Mouse (Mus musculus): ENCODE results near the gene Gm20518. TPM values are rescaled to one million over a fixed set of nuclear protein-coding genes. Genes with fewer than 3 reads are reported as not detected.

Gene Gm20518
- total and polyA plus RNA-seq, 2 experiments, result 0.09 to 0.34 TPM

DNA sequence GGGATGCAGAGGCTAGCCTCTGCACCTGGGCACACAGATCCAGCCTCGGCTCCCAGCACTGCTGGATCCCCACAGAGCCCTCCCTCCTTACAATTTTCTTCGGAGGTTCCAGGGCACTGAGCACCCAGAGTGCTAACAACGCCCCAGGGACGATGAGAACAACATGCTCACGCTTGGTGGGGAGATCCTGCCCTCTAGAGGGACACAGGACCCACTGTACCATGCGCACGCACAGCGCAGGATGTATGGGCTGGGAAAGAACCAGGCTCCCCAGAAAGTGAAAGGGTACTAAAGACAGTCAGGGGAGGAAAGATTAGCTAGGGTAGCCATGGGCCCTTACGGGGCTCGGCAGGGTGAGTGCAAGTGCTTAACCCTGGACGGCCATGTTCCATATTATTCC lies 59.7 kb downstream of the Gm20518 start:
- no peak for TF ChIP-seq POLR2A (IDR thresholded peaks at IDR 0.05; ENCODE audit: extremely low read depth, insufficient read depth, low read length)
- TF ChIP-seq CTCF (IDR thresholded peaks at IDR 0.05; ENCODE audit: low read depth, low read length), result no peak
- DNase-seq (ENCODE audit: extremely low read depth, low read depth, low spot score), result no peak
- H3K27me3 ChIP-seq (ENCODE audit: control insufficient read depth, insufficient read depth, low read length), result peaks cover 18% of the 10 kb centered on the region
- H3K4me3 ChIP-seq (ENCODE audit: insufficient read depth, low read depth, low read length), result no peak overlapping the region
- no peaks in the 10 kb centered on the region for H3K4me1 ChIP-seq (ENCODE audit: control insufficient read depth, insufficient read depth, low read length)
- no peaks in the 10 kb centered on the region for H3K79me2 ChIP-seq (ENCODE audit: control insufficient read depth, insufficient read depth, low read length)
- no peak overlapping the region for H3K27ac ChIP-seq (replicated peaks; ENCODE audit: insufficient read depth, low read depth, low read length)
- no peak overlapping the region for H3K9ac ChIP-seq (ENCODE audit: low read depth, low read length)
- no peaks in the 10 kb centered on the region for H3K36me3 ChIP-seq (ENCODE audit: control insufficient read depth, insufficient read depth, low read length)
- WGBS, result 15% methylated on average over 11 of the region's 11 CpGs

DNA sequence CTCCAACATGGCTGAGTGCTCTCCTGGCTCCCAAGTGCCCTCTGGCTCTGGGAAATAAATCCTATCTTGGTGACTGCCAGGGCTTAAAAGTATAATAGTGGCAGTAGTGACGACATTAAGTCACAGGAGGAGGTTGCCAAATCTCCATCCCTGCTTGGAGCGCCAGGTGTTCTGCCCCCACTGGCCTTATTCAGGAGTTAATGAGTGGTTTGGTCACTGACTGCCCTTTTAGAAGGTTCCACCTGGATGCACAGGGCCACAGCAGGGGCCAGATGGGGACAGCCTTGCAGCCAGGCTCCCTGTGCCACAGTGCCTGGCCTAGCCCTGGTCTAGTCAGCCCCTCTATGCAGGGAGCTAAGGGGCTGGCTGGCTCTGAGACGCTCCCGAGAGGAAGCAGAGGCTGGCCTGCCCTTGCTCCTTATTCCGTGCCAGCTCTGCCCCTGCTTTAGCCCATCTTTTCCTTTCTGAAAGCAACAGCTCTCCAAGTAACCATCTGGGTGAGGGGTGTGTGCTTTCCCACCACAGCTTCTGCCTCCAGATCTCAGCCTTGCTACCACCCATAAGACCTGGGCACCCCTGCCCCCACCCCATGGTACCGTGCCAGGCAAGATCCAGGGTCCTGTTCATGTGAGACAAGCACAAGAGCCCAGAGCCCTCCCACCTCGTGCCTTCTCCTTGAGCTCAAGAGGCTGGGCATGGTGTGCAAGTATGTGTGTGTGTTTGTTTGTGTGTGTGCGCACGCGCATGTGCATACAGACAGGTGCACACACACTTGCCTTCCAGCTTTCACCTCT lies 60.9 kb downstream of the Gm20518 start:
- no peak overlapping the region for H3K4me3 ChIP-seq (ENCODE audit: insufficient read depth, low read depth, low read length)
- TF ChIP-seq CTCF (IDR thresholded peaks at IDR 0.05; ENCODE audit: low read depth, low read length), result no peak
- no peak for TF ChIP-seq POLR2A (IDR thresholded peaks at IDR 0.05; ENCODE audit: extremely low read depth, insufficient read depth, low read length)
- no peaks in the 10 kb centered on the region for H3K4me1 ChIP-seq (ENCODE audit: control insufficient read depth, insufficient read depth, low read length)
- H3K9ac ChIP-seq (ENCODE audit: low read depth, low read length), result no peak overlapping the region
- H3K36me3 ChIP-seq (ENCODE audit: control insufficient read depth, insufficient read depth, low read length), result no peaks in the 10 kb centered on the region
- peaks cover 15% of the 10 kb centered on the region for H3K27me3 ChIP-seq (ENCODE audit: control insufficient read depth, insufficient read depth, low read length)
- H3K79me2 ChIP-seq (ENCODE audit: control insufficient read depth, insufficient read depth, low read length), result no peaks in the 10 kb centered on the region
- DNase-seq (ENCODE audit: extremely low read depth, low read depth, low spot score), result no peak
- no peak overlapping the region for H3K27ac ChIP-seq (replicated peaks; ENCODE audit: insufficient read depth, low read depth, low read length)
- WGBS, result 70% methylated on average over 10 of the region's 10 CpGs

DNA sequence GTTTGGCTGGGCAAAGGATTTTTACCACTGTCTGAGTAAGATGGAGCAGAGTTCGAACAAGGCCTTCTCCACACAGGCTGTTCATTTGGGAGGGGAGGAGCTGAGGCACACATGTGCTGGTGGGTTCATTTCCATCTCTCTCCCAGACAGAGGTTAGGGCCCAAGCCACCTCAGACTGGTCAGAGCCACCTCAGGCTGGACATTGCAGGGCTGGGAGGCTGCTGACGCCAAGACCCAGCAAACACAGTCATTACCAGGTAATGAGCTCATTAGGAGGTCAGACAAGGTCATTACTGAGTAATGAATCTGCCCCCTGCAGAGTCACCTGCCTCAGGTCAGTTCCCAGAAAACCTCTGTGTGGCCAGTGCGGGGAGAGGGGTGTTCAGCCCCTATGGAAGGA lies 62.6 kb downstream of the Gm20518 start:
- DNase-seq (ENCODE audit: extremely low read depth, low read depth, low spot score), result no peak
- H3K4me3 ChIP-seq (ENCODE audit: insufficient read depth, low read depth, low read length), result no peak overlapping the region
- H3K4me1 ChIP-seq (ENCODE audit: control insufficient read depth, insufficient read depth, low read length), result no peaks in the 10 kb centered on the region
- TF ChIP-seq CTCF (IDR thresholded peaks at IDR 0.05; ENCODE audit: low read depth, low read length), result no peak
- TF ChIP-seq POLR2A (IDR thresholded peaks at IDR 0.05; ENCODE audit: extremely low read depth, insufficient read depth, low read length), result no peak
- no peaks in the 10 kb centered on the region for H3K36me3 ChIP-seq (ENCODE audit: control insufficient read depth, insufficient read depth, low read length)
- WGBS, result 93% methylated on average over 3 of the region's 3 CpGs
- H3K79me2 ChIP-seq (ENCODE audit: control insufficient read depth, insufficient read depth, low read length), result no peaks in the 10 kb centered on the region
- no peak overlapping the region for H3K27ac ChIP-seq (replicated peaks; ENCODE audit: insufficient read depth, low read depth, low read length)
- peaks cover 9% of the 10 kb centered on the region for H3K27me3 ChIP-seq (ENCODE audit: control insufficient read depth, insufficient read depth, low read length)
- H3K9ac ChIP-seq (ENCODE audit: low read depth, low read length), result no peak overlapping the region

DNA sequence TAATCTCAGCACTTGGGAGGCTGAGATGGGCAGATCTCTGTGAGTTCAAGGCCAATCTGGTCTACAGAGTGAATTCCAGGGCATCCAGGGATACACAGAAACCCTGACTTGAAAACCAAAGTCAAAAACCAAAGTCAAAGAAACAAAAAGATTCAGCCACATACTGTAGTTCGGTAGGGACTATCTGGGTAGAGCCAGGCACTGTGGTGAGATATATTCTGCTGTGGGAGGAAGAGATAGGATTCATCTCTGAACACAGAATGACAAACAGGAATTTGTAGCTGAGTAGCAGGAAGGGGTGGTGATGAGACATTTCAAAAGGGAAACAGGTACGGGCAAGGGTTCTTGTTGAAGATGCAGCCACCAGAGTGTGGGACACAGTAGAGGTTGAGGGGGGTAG lies 63.2 kb downstream of the Gm20518 start:
- DNase-seq (ENCODE audit: extremely low read depth, low read depth, low spot score), result no peak
- Histone ChIP-seq H3K4me1 (ENCODE audit: control insufficient read depth, insufficient read depth, low read length) (no peaks in the 10 kb centered on the region), H3K27ac (replicated peaks; ENCODE audit: insufficient read depth, low read depth, low read length) (no peak overlapping the region), H3K79me2 (ENCODE audit: control insufficient read depth, insufficient read depth, low read length) (no peaks in the 10 kb centered on the region), H3K36me3 (ENCODE audit: control insufficient read depth, insufficient read depth, low read length) (no peaks in the 10 kb centered on the region), H3K4me3 (ENCODE audit: insufficient read depth, low read depth, low read length) (no peak overlapping the region), H3K9ac (ENCODE audit: low read depth, low read length) (no peak overlapping the region), H3K27me3 (ENCODE audit: control insufficient read depth, insufficient read depth, low read length) (peaks cover 5% of the 10 kb centered on the region)
- WGBS, result 82% methylated on average over 2 of the region's 2 CpGs
- TF ChIP-seq POLR2A (IDR thresholded peaks at IDR 0.05; ENCODE audit: extremely low read depth, insufficient read depth, low read length) (no peak), CTCF (IDR thresholded peaks at IDR 0.05; ENCODE audit: low read depth, low read length) (no peak)

DNA sequence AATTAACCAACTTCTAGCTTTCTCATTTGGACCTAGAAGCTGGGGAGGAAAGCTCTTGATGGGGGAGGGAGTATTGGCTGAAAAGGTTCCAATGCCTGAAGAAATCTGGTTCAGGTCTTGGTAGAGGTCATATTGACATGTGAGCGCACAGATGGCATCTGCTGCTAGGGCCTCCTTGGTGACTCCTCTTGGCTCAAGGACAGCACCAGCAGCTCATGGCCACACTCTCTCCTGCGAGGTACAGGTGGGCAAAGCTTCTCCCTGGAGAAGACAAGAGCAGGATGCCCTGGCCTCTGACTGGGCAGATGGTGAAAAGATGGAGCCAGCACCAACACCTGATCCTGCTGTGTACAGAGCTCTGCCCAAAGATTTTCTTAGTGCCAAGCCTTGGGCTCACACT lies 65.0 kb downstream of the Gm20518 start:
- H3K4me3 ChIP-seq (ENCODE audit: insufficient read depth, low read depth, low read length), result no peak overlapping the region
- DNase-seq (ENCODE audit: extremely low read depth, low read depth, low spot score), result no peak
- WGBS, result 79% methylated on average over 2 of the region's 2 CpGs
- no peaks in the 10 kb centered on the region for H3K79me2 ChIP-seq (ENCODE audit: control insufficient read depth, insufficient read depth, low read length)
- no peak overlapping the region for H3K9ac ChIP-seq (ENCODE audit: low read depth, low read length)
- no peaks in the 10 kb centered on the region for H3K4me1 ChIP-seq (ENCODE audit: control insufficient read depth, insufficient read depth, low read length)
- H3K36me3 ChIP-seq (ENCODE audit: control insufficient read depth, insufficient read depth, low read length), result no peaks in the 10 kb centered on the region
- no peak for TF ChIP-seq POLR2A (IDR thresholded peaks at IDR 0.05; ENCODE audit: extremely low read depth, insufficient read depth, low read length)
- TF ChIP-seq CTCF (IDR thresholded peaks at IDR 0.05; ENCODE audit: low read depth, low read length), result no peak
- 0 out of 2 replicates have a peak, but pooled peaks cover 3% of the 10 kb centered on the region for H3K27me3 ChIP-seq (ENCODE audit: control insufficient read depth, insufficient read depth, low read length)
- no peak overlapping the region for H3K27ac ChIP-seq (replicated peaks; ENCODE audit: insufficient read depth, low read depth, low read length)

DNA sequence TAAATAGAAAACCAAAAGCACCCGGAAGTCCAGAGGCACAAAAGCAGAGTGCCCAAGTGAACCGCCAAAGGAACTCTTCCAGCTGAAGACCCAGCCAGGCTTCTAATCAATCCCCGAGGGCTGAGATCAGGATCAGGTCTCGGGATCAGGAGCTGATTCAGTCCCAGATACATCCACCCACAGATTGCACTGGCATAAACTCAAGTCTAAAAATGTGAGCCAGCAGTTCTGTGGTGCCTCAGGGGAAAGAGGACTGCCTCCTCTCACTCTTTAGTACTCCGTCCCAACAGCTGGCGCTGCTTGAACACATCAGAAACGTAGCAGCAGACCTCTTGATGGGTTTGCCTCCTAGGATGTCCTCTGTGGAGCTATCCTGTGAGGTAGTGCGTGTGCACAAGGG lies 74.9 kb downstream of the Gm20518 start:
- H3K27me3 ChIP-seq (ENCODE audit: control insufficient read depth, insufficient read depth, low read length), result no peaks in the 10 kb centered on the region
- DNase-seq (ENCODE audit: extremely low read depth, low read depth, low spot score), result no peak
- no peak overlapping the region for H3K4me3 ChIP-seq (ENCODE audit: insufficient read depth, low read depth, low read length)
- H3K27ac ChIP-seq (replicated peaks; ENCODE audit: insufficient read depth, low read depth, low read length), result no peak overlapping the region
- H3K9ac ChIP-seq (ENCODE audit: low read depth, low read length), result no peak overlapping the region
- no peaks in the 10 kb centered on the region for H3K36me3 ChIP-seq (ENCODE audit: control insufficient read depth, insufficient read depth, low read length)
- 92% methylated on average over 8 of the region's 8 CpGs for WGBS
- no peaks in the 10 kb centered on the region for H3K79me2 ChIP-seq (ENCODE audit: control insufficient read depth, insufficient read depth, low read length)
- TF ChIP-seq CTCF (IDR thresholded peaks at IDR 0.05; ENCODE audit: low read depth, low read length) (no peak), POLR2A (IDR thresholded peaks at IDR 0.05; ENCODE audit: extremely low read depth, insufficient read depth, low read length) (no peak)
- H3K4me1 ChIP-seq (ENCODE audit: control insufficient read depth, insufficient read depth, low read length), result peaks cover 7% of the 10 kb centered on the region; the same call in 1 of the 2 replicates
